Mouse (Mus musculus): ENCODE measurements around the gene Olfr1487.
"Not testable (repeated sequence)": the region's sequence is repeated elsewhere in the genome, so short reads cannot be mapped to it uniquely, and the experiment has no call there.

Gene Olfr1487

GRCm38 (mm10) chr19:13617075-13617474 lies at the start of gene Olfr1487:
Olfr1487 (plus strand) TSS chr19:13617375.
- DNase-seq (ENCODE audit: low spot score): not testable (repeated sequence)

GRCm38 (mm10) chr19:13583211-13583610 lies 34.0 kb upstream of the Olfr1487 start, which contains the start of gene Olfr1484:
Olfr1484 (plus strand) TSS chr19:13583511.
- DNase-seq (ENCODE audit: low spot score): no peak

- DNase-seq (ENCODE audit: low spot score): no peak
These were observed 14.1 kb downstream of the Olfr1487 start, which contains the start of gene Olfr1489 for GRCm38 (mm10) chr19:13631321-13631720. Olfr1489 (plus strand) TSS chr19:13631621.

- no peak for DNase-seq (ENCODE audit: low spot score)
These were observed 33.6 kb downstream of the Olfr1487 start, which contains the start of gene Olfr1490 for GRCm38 (mm10) chr19:13650791-13651190. Olfr1490 (plus strand) TSS chr19:13651091.
